Mouse (Mus musculus) lung, postnatal 14 days (tissue): ENCODE data around the gene Pcgf2.
"Not testable (repeated sequence)": the region's sequence is repeated elsewhere in the genome, so short reads cannot be mapped to it uniquely, and the experiment has no call there.

Experiments used
- DNase-seq: peaks from one replicate; pipeline ENCODE4 v3.0.0; 2021

Gene Pcgf2

DNA sequence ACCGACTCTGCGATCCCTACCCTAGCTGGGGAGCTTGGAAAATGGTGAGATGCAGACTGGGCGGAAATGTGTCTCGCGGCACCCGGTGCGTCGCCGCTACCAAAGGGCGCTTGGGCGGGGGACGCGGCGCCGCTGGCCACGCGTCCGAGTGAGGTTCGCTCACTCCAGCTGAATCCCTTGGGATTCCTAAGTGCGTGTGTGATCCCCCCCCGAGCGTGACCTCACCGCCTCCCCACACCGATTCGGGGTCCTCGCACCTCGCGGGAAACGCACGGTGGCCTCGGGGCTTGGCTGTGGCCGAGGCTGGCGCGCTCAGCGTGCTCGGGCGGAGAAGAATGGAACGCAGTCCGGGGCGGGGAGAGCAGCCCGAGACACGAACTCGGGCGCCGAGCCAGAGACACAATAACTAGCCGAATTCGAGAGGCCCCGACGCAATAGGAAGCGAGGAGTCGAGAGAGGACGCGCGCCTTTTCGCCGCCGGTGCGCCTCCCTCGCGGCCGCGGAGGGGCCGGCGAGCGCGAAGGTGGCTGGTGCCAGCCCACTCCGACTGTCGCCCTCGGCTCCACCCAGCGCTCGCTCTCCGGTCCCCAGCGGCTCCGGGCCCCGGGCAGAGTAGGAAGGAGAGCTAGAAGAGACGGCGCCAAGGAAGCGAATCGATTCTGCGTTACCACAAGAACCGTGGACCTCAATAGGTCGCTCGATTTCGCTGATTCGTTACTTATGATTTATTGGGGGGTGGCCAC is at the start of gene Pcgf2:
TSS of gene Pcgf2 (minus strand) at position 495 of the 743 bp plus-strand sequence.
- peak; percentile 90 for DNase-seq

DNA sequence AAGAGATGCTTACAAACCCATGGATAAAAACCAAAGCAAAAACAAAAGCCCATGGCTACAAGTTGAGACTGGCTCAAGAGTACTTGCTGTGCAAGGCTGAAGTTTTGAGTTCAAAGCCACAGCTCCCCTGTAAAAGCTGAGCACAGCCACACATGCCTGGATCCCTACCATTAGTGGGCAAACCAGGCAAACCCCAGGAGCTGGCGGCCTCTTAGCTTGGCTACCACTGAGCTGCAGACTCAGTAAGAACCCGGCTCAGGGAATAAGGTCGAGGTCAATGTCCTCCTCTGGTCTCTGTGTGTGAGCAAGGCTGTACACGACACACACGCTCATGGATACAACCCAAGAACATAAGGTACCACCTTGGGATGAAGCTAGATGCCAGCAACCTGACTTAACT is 48.2 kb upstream of the Pcgf2 start:
- DNase-seq: no peak

DNA sequence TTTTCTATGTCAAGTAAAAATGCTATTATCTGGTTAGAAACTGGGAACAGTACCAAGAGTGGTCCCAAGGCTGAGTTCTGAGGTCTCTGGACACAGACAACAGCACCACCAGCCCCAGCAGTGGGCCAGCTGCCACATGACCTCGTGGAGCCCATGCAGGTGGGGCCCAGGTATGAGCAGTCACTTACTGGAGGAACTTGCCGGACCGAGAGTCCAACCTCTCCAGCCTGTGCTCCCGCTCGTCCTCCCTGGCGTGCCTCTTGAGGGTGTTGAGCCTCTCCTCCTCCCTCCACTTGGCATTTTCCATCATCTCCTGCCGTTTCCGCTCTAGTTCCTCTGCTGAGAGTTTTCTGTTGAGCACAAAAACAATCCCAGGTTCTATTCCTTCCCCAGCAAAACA is 47.5 kb upstream of the Pcgf2 start:
- no peak for DNase-seq

DNA sequence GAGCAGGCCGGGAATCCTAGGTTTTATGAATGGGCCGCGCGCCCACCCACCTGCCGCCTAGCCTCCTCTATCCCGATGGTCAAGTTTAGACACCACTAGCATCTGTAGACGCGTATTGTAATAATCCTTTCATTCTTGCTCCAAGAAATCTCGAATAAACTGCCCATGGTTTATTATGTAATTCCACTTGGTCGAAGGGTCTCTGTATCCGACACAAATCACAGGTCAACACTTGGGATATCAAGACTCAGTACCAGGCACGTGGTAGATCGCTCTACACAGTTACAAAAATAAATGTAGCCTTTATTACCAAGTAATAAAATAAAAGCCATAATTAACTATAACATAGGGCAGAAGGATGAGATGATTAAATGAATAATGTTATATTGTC is 45.0 kb upstream of the Pcgf2 start:
- DNase-seq: no peak

DNA sequence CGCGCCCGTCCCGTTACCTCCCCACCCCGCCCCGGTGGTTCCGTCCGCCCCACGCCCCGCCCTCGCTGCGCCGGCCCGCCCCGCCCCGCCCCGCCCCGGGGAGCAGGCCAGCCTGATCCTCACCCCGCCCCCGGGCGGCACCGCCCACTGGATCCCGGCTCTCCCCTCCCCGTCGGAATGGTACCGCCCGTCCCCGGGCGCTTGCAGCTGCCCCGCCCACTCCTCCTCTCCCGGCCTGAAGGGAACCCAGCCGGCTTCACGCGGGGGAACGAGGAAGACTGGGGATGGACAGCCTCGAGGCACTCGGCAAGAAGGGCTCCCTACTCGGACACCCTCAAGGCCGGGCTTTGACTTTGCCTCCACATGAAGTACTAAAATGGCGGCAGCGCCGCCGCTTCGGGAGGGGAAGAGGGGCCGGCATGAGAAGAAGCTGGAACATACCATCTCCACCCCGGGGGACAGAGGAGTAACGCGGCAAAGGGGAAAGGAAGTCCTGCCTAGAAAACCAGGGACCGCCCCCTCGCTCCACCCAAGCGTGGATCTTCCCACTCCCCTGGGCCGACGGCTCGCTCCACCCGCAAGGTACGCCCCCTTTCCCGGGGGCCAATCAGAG is 44.5 kb upstream of the Pcgf2 start:
- peak; percentile 99 for DNase-seq

DNA sequence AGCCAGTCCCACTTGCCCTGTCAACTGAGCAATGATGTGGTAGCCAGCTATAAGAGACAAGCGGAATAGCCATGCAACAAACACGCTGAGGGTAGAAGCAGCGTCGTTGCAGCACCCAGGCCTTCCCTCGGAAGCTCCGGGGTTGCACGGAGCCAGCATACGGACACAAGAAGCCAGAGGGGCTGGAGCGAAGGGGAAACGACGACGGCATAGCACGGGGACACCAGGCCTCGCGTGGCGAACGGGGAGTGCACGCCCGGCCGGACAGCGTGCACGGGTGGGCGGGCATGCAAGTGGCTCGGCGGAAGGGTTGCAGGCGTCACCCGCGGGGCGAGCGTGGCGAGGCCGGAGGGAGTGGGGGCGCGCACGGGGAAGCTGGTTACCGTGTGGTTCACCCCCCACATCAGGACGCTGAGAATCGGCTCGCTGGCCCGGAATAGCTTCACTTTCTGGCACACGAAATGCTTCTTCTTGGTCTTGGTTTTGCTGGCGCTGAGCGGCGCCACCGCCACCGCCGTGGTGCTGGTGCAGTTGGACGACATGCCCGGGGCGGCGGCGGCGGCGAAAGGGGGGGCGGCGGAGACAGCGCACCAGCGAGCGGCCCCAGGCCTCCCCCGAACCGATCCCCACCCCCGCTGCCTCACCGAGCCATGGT is 43.9 kb upstream of the Pcgf2 start, which contains the start of gene Pip4k2b:
TSS of gene Pip4k2b (minus strand) at position 642 of the 655 bp plus-strand sequence.
- DNase-seq: peak; percentile 56

DNA sequence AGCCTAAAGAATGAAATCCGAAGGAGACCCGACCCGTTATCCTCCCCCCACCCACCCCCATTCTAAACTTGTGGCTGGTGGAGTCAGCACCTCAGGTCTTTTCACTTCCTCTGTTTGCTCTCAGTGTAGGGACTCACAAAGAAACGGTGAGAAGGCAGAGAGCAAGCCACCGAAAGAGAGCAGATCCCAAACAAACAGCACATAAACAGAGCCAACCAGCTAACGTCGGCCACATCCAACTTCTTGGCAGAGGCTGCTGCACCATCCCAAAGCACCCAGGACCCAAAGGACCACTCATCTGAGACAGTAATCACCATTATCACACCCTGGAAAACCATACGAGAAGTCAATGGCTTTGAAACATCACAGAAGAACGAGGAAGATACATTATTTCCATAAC is 43.1 kb upstream of the Pcgf2 start:
- DNase-seq: no peak

DNA sequence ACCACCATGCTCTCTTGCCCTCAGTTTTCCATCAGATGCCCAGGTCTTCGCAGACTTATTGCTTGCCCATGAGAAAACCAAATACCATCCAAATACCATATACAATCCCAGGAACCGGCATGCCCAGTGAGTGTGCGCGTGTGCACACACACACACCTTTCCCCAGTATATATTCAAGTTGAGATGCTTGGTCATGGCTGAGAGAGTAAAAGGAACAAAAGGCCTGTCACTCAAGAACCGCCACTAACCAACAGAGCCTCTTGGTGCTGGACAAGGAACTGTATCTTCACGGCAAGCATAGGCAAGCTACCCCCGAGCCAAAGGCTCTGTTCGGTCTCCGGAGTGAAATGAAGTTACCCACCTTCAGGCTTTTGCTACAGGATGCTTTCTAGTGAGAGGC is 42.3 kb upstream of the Pcgf2 start:
- DNase-seq: no peak

DNA sequence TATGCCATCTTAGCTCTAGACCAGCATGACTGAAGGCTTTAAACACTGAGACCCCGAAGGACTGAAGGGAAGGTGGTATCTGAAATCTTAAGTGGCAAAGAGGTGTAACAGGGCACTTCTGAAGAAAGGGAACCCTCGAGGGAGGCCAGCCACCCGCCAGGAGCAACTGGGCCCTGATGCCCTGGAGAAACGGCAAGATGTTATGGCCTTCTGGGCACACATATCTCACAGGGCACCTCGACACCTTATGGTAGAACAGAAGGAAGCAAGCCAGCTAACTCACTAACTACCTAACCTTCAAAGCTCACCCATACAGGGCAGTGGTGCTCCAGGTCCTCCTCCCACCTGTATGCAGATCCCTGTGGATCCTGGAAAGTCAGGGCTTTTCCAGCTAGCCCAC is 41.9 kb upstream of the Pcgf2 start:
- DNase-seq: no peak

DNA sequence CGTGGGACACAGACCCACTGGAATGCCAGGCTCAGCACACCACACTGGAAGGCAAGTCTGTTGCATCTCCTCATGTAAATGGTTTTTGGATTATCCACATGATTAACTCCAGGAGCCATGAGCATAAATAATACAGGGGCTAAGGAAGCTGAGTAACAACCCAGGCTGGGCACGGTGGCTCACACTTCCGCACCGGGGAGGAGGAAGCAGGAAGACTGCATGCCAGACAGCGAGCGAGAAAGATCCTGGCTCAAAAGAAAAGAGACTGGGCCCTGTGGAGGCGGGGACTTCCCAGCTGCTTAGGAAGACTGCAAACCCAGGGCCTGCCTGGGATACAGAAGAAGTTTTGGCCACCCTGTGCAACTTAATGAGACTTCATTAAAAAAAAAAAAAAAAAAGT is 39.9 kb upstream of the Pcgf2 start:
- peak; percentile 49 for DNase-seq

DNA sequence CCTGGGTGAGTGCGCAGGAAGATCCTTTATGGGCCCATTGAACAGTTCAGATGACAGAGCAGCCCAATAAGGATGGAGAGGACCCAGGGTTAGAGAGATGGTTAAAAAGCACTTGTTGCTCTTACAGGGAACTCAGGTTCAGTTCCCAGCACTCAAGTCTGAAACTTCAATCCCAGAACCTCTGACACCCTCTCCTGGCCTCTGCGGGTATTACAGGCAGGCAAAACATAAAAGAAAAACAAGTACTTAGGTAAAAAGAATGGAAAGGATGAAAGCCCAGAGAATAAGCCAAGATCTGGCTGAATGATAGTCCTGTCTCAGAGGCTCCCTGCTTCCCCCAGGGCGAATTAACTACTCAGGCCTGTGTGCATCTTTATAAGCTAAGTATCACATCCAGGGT is 38.9 kb upstream of the Pcgf2 start:
- DNase-seq: no peak

DNA sequence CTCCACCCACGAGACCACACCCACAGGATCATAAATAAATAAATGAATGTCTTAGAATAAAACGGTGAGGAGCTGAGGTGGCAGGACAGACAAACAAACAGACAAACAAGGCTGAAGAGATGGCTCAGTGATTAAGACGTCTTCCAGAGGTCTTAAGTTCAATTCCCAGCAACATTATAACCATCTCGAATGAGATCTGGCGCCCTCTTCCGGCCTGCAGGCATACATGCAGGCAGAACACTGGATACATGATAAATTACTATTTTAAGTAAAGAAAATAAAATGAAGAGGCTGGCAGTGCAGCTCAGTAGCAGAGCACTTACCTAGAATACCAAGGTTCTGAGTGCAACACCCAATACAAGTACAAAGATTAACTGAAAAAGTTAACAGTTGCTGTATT is 38.4 kb upstream of the Pcgf2 start:
- no peak for DNase-seq

DNA sequence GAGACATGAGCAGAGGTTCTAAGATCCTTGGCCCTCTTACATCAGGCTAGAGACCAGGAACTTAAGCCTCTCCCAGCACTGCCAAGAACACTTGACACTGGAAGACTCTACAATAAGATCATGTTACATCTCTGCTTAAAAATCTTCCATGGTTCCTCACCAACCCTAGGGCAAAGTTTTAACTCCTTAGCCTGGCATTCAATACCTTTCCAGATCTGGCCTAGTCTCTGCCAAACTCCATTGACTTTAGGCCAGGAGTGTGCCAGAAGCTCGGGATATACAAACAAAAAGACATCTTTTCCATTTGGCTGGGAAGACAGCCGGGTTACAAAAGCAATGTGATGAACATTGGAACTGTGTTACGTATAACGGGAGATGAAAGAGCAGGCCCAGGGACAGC is 37.3 kb upstream of the Pcgf2 start:
- DNase-seq: no peak

DNA sequence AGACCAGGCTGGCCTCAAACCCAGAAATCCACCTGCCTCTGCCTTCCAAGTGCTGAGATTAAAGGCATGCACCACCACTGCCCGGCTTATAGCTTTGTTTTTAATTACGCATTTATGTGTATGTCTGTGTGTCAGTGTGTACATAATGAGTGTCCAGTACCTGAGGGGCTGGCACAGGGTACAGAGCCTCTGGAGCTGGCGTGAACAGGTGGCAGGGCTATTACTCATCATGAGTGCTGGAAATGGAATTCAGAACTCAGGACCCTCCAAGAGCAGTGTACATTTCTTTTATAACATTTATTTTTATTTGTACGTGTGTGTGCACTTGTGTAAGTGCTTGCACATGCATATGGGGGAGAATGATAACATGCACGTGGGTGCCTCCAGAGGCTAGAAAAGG is 36.3 kb upstream of the Pcgf2 start:
- no peak for DNase-seq

DNA sequence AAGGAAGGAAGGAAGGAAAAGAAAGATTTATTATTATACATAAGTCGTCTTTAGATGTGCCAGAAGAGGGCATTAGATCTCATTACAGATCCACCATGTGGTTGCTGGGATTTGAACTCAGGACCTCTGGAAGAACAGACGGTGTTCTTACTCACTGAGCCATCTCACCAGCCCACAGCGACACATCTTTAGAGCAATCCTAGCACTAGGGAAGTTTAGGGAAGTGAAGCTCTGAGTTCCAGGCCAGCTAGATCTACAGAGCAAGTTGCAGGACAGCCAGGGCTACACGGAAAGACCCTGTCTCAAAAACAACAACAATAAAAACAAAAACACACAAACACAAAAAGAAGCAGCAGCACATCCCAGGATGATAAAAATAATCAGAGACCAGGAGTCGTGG is 34.5 kb upstream of the Pcgf2 start:
- not testable (repeated sequence) for DNase-seq

DNA sequence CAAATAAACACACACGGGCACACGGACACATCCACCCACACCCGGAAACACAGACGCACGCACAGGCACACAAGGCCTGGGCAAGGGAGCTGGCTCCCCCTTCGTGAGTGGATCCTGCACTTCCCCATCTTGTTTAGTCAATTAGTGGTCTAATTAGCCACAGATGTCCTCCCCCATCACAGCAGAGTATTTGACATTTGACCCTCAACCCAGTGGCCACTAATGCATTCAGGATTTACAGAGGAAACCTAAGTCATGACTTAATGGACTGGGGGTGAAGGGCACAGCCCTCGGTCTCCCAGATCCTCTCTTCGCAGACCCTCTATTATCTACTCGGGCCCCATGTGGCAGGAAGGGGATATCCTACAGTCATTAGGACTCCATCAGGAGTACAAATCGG is 33.4 kb upstream of the Pcgf2 start:
- no peak for DNase-seq

DNA sequence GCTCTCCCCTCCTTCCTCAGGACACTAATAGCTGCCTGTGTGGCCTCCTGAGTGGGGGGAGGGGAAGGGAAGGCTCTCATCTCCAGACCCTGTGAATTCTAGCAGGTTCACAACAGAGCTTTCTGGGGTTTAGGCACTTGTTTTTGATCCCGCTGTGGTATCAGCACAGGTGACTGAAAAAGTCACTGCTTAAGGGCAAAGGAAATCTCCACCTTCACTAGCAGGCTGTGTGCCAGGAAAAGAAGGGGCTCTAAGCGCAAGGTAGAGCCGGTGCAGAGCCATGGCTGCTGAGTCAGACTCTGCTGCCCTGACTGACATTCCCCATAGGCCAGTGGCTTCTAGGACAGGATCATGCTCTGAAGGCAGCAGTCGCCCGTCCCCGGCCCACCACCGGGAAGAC is 28.4 kb upstream of the Pcgf2 start:
- no peak for DNase-seq

DNA sequence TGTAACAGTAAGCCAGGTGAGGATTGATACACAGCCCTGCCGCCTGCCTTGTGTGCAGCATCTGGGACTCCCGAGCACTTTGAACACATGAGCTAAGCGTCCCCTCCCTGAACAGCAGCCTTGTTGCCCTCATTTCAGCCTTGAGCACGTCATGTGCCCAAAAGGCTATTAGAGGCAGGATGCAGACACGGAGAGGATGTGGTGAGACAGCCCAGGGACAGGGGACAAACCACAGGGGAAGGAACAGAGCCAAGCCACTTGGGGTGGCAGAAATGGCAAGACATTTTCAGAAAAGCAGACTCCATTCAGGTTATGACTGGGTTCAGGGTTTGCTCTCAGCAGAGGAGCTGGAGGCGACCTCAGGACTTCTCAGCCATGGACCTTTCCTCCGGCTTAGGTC is 28.0 kb upstream of the Pcgf2 start:
- DNase-seq: no peak

DNA sequence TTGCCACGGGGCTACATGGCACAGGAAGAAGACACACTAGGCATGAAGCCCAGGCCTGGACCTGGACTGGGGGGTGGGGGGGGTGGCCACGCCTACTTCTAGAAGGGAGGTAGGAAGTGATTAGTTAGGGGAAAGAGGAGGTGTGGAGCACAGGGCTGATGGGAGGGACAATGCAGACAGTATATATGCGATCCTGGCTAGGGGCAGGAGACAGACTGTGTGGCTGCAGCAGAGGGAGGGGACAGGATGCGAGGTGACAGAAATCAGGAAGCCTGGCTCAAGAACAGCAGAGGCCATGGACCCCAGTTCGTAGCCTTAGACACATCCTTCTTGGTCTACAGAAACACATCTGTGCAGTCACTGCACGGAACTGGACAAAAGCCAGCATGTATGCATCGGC is 23.4 kb upstream of the Pcgf2 start:
- no peak for DNase-seq

DNA sequence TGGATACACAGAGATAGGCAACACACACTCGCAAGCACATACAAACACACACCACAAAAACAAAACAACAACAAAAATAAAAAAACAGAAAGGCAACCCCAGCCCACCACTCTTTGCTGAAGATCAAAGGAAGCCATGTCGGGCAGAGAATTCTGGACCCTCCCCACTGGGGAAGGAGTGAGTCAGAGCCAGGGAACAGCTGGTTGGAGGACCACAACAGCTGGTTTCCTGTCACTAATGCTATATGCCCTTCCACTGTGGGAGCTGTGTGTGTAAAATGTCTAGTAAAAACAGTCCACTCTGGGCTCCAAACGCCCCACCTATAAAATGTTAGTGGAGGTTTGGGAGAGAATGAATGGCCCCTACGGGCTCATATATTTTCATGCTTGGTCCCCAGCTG is 21.0 kb upstream of the Pcgf2 start:
- DNase-seq: no peak

DNA sequence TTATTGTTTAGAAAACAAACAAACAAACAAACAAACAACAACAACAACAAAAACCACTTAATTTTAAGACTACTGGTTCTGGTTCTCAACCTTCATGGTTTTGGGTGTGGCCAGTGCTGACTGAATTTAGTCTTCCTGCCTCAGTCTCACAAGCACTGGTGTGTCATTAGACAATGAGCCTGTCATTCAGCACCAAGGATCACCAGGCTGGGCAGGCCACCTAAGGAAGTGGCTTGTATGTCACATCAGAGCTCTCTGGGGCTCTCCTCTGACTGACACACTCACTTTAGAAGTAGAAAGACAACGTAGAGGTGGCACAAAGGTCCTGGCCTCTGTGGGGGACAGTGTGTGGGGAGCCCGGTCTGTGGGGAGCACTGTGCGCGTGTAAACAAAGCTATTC is 18.7 kb upstream of the Pcgf2 start:
- no peak for DNase-seq

DNA sequence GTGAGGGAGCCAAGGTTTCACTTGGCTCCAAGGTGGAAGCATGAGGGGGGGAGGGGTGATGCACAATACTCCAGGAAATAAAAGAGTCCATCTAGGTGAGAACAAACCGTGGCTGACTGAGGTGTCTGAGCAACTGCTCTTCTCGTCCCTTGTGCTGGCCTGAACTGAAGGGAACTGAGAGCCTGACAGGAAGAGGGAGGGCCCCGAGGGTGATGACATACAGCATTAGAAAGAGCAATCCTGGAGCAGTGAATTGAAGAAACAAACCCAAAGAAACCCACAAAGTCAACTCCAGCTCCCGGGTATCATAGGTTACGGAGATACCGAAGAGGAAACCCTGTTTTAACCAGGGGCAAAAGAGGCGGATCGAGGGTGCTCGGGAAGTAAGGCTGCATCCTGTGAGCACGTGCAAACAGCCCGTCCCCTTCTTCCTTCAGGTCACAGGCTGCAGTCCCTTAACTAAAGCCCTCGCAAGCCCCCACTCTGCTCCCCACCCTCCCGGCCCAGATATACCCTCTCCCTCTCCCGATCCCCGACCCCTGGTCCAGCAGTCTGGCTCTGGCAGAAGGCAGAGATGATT is 18.1 kb upstream of the Pcgf2 start:
- DNase-seq: no peak

DNA sequence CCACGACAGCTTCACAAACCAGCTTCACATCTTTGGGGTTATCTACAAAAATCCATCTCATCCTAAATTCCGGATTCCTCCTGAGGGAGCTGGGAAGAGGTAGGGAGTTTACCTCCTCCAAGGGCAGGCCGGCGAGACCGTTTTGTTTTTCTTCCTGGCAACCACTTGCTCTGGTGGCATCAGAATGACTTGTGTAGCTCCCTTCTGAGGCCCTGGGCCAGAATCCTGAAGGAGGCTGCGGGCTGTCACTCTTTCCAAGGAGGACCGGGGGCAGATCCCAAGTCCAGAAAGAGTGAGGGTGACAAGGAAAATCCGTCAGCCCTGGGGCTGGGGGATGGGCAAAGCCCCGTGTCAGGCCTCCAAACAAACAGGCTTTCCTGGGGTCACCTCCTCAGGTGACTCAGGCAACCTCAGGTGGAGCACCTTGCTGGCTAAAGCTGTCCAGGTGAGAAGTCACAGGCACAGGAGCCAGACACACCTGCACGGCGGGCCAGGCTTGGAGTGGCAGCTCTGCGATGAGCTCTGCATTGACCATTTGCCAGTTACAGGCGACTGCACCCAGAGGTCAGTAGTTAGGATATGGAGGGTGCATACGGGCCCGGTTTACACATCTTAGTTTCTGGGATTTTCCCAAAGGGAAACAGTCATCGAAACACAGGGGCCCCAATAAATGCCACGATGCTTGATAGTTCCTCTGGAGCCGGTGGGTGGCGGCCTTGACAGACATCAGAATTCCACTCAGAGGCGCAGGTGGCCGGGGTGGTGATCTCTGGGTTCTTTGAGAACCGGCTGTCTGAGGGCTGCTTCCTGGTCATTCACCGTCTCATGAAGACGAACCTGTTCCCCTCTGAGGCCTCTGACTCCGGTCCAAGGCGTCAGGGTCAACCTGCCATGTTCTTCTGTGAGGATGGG is 17.3 kb upstream of the Pcgf2 start:
- DNase-seq: no peak
